Mouse (Mus musculus) bone marrow macrophage, adult 2 months (primary cell): Measurements from ENCODE around the gene Foxc1.

Experiments used
- CTCF ChIP-seq: IDR thresholded peaks from 2 replicates; pipeline ENCODE4 v1.5.1; 2012; ENCODE audit warnings: low read depth, mild to moderate bottlenecking, low read length, moderate library complexity
- POLR2A ChIP-seq: IDR thresholded peaks from 2 replicates; pipeline ENCODE4 v1.6.1; 2012; ENCODE audit warnings: mild to moderate bottlenecking, low read depth, low read length, borderline replicate concordance

DNA sequence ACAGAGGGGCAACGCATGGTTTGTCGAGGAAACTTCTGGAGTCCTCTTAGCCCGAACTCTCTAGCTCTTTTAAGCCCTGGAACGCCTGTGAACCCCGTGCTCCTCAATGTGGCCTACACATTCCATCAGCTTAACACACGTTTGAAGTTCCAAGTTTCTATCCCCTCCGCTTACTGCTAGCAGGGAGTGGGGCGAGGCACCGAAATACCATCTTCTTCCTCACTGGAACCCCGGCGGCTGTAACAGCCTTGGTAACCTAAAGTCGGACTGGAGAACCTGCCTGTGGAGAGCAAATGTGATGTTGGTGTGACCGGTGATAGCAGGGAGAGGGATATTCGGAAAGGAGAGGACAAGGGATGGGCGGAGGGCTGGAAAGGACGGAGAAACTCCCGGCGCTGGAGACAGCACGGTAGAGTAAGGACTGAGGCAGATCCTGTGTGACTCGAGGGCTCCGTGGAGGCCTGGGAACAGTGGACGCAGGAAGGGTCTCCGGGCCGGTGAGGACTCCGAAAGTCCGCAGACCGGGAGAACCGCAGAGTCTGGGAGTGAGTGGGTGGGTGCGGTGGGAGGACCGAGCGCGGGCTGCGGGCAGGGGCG, 504 bp upstream of the Foxc1 start:
- TF ChIP-seq CTCF (no peak), POLR2A (no peak)
